Mouse (Mus musculus): ENCODE measurements around the gene Mbd6. TPM values are rescaled to one million over a fixed set of nuclear protein-coding genes. Genes with fewer than 3 reads are reported as not detected.
"Not testable (repeated sequence)": the region's sequence is repeated elsewhere in the genome, so short reads cannot be mapped to it uniquely, and the experiment has no call there.

The Mbd6 gene
- polyA plus RNA-seq, 1 experiment from 2014 or later: 17.9 TPM

DNA sequence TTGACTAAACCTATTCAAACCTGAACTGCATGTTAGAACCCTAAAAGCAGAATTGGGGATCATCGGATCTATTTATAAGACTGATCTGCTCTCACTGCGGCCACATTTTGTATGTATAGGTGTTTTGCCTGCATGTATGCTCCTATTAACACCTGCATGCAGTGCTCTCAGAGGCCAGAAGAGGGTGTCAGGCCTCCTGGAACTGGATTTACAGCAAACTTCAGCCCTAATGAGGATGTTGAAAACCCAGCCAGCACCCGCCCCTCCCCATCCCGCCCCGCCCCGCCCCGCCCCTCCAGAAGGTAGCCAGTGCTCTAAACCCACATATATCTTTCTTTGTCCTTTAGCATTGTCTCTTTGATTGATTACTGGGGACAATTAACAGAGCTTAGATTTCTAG, 35.7 kb upstream of the Mbd6 start:
- Histone ChIP-seq H3K9ac (no peak overlapping the region), H3K4me3 (no peak overlapping the region), H3K27ac (no peak overlapping the region), H3K9me3 (replicated peaks) (no peaks in the 10 kb centered on the region), H3K4me2 (replicated peaks) (no peak overlapping the region), H3K27me3 (peaks cover 75% of the 10 kb centered on the region), H3K4me1 (peaks cover 15% of the 10 kb centered on the region), H3K36me3 (no peaks in the 10 kb centered on the region)
- no peak for ATAC-seq (ENCODE audit: low FRiP score)
- WGBS: 10% methylated on average over 7 of the region's 7 CpGs

DNA sequence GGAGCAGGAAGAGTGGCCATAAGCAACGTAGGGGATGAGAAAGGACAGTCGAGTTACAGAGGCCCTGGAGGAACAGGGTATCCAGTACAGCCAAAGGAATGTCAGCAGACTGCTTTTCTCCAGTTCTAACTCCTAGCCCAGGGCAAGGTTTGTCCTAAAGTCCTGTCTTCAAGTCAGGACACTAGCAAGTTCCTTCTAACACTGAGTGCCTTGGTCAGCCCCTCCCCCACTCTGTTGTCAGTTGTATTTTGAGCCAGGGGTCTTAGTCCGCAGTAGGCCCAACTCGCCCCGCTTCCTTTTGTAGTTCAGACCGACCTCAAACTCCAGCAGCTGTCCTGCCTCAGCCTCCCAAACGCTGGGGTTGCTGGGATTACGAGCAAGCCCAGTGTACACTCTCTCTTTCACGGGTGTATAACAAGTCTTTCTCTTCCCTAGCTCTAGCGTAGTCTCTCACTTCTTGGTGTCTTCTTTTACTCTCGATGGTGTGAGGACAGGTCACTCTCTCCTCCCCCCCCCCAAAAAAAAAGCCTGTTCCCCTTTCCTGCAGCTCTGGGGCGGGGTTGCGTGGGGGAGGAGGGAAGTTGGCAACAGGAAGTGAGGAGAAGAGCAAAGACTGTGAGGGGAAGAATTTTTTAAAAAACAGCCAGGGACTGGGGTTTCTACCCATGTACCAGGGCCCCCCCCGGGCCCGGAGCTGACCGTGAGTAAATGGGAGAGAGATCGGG, 34.5 kb upstream of the Mbd6 start:
- Histone ChIP-seq H3K36me3 (no peaks in the 10 kb centered on the region), H3K9me3 (replicated peaks) (no peaks in the 10 kb centered on the region), H3K4me3 (no peak overlapping the region), H3K4me2 (replicated peaks) (no peak overlapping the region), H3K27ac (no peak overlapping the region), H3K4me1 (peaks cover 15% of the 10 kb centered on the region), H3K27me3 (peaks cover 63% of the 10 kb centered on the region), H3K9ac (no peak overlapping the region)
- ATAC-seq (ENCODE audit: low FRiP score): no peak
- 75% methylated on average over 17 of the region's 17 CpGs for WGBS

DNA sequence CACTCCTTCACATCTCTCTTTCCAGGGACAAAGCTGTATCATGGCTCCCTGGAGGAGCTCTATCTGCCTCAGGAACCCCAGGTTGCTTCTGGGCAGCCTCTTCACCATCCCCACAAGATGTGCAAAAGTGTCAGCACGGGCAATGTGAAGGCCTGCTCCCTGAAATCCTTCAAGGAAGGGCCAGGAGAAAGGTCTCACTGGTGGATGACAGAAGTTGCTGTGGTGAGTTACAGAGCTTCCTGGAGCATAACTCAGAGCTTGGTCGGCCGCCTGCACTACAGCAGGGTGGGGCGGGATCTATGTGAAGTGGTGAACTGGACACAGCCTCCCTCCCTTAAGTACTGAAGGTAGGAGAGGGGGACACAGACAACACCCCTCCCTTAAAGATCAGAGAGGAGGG, 33.9 kb upstream of the Mbd6 start:
- Histone ChIP-seq H3K27me3 (peaks cover 57% of the 10 kb centered on the region), H3K9ac (no peak overlapping the region), H3K4me2 (replicated peaks) (no peak overlapping the region), H3K4me3 (no peak overlapping the region), H3K27ac (no peak overlapping the region), H3K9me3 (replicated peaks) (no peaks in the 10 kb centered on the region), H3K36me3 (no peaks in the 10 kb centered on the region), H3K4me1 (peaks cover 15% of the 10 kb centered on the region)
- 82% methylated on average over 4 of the region's 4 CpGs for WGBS
- ATAC-seq (ENCODE audit: low FRiP score): no peak

DNA sequence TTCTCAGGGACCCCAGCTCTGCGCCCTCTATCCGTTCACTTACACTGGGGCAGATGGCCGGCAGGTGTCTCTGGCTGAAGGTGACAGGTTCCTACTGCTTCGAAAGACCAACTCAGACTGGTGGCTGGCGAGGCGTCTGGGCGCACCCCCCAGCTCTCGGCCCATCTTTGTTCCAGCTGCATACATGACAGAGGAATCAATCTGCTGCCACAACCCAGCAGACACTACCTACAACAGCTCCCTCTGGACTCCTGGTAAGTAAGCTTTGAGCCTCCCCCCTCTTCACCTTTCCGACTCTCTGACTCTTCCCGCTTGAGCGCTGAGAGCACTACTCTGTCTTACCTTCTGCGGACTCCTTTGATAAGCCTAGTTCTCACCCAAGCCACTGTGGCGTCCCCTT, 33.4 kb upstream of the Mbd6 start:
- peaks cover 15% of the 10 kb centered on the region for H3K4me1 ChIP-seq
- no peak overlapping the region for H3K27ac ChIP-seq
- 62% methylated on average over 13 of the region's 13 CpGs for WGBS
- H3K4me2 ChIP-seq (replicated peaks): no peak overlapping the region
- H3K4me3 ChIP-seq: no peak overlapping the region
- H3K27me3 ChIP-seq: peaks cover 52% of the 10 kb centered on the region
- H3K9me3 ChIP-seq (replicated peaks): no peaks in the 10 kb centered on the region
- H3K36me3 ChIP-seq: no peaks in the 10 kb centered on the region
- ATAC-seq (ENCODE audit: low FRiP score): no peak
- no peak overlapping the region for H3K9ac ChIP-seq

DNA sequence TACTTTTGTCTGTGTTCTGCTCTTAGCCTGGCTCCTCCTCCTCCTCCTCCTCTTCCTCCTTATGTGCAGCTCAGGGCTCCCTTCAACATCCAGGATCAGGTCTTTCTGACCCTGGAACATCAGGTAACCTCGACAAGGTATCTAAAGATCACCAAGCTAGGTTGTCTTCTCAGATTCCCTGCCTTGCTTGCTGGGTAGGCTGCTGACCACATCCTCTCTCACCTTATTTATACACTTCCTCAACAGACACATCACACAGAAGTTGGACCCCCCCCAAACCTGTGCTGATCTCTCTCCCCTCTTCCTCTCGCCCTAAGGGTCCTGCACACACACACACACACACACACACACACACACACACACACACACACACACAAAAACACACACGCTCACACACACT, 32.8 kb upstream of the Mbd6 start, which contains the start of gene Arhgap9:
Arhgap9 (plus strand) TSS at position 344 of the 400 bp plus-strand sequence.
- WGBS: 80% methylated on average over 3 of the region's 3 CpGs
- Histone ChIP-seq H3K27me3 (peaks cover 46% of the 10 kb centered on the region), H3K27ac (no peak within 1 kb of the TSS), H3K4me2 (replicated peaks) (no peak within 1 kb of the TSS), H3K9ac (no peak within 1 kb of the TSS), H3K4me3 (no peak within 1 kb of the TSS), H3K36me3 (no peaks in the 10 kb centered on the region), H3K9me3 (replicated peaks) (no peaks in the 10 kb centered on the region), H3K4me1 (peaks cover 10% of the 10 kb centered on the region)
- ATAC-seq (ENCODE audit: low FRiP score): no peak

DNA sequence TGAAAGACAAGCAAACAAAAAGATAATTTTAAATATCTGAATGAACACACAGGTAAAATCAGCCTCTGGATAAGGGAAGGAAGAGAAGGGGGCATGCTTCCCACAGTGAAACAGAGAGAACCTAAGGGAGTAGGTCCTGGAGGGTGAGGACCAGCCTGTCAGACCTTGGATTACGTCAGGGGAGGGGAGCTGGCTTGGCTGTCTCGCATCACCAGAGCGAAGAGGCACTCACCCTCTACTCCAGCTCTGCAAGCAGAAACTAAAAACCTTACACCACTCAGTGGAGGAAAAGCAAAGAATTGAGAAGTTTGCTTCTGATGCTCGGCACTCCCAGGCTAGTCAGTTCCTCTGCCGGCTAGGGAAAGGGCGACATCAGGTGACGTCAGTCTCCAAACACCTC, 31.2 kb upstream of the Mbd6 start:
- Histone ChIP-seq H3K9ac (no peak overlapping the region), H3K9me3 (replicated peaks) (no peaks in the 10 kb centered on the region), H3K4me2 (replicated peaks) (no peak overlapping the region), H3K4me1 (no peaks in the 10 kb centered on the region), H3K4me3 (no peak overlapping the region), H3K36me3 (no peaks in the 10 kb centered on the region), H3K27ac (no peak overlapping the region), H3K27me3 (peaks cover 30% of the 10 kb centered on the region)
- ATAC-seq (ENCODE audit: low FRiP score): no peak
- WGBS: 76% methylated on average over 7 of the region's 7 CpGs

DNA sequence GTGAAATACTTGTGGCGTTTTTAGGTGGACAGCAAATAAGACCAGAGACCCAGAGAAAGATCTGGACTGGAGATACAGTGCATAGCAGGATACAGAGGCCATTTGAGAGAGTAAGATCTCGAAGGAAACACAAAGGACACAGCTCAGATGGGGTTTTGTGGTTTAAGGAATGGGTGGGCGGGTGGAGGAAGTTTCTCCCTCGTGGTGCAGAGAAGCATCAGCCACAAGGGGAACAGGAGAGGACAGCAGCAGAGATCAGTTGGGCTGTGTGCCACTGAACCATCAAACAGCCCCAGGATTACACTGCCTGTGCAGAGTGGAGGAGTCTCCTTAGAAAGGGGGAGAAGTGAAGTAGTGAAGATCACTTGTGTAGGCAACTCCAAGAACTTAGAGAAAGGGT, 29.2 kb upstream of the Mbd6 start:
- no peak overlapping the region for H3K27ac ChIP-seq

DNA sequence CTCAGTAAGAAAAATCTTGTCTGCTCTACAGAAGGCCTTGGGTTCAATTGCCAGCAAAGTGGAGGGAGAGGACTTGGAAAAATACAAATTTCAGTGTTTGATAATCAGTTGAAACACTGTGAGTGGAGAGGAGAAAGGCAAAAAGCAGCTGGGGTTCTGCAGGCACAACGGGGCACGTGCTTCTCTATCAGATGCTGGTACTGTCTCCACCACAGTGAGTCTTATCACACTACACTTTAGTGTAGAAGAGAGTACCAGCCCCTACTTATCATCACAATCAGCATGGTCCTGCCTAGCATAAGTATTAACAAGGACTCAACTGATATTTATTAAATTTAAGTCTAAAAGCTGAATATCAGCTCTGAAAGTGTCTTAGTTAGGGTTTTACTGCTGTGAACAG, 28.5 kb upstream of the Mbd6 start:
- WGBS: 82% methylated on average over 2 of the region's 2 CpGs
- H3K36me3 ChIP-seq: no peaks in the 10 kb centered on the region
- peaks cover 5% of the 10 kb centered on the region; the same call in 1 of the 2 replicates for H3K27me3 ChIP-seq
- H3K9me3 ChIP-seq (replicated peaks): no peaks in the 10 kb centered on the region
- no peak overlapping the region for H3K4me3 ChIP-seq
- no peak overlapping the region for H3K9ac ChIP-seq
- ATAC-seq (ENCODE audit: low FRiP score): no peak
- H3K4me2 ChIP-seq (replicated peaks): no peak overlapping the region
- H3K27ac ChIP-seq: no peak overlapping the region
- H3K4me1 ChIP-seq: no peaks in the 10 kb centered on the region

More for the DNA sequence above, 29.2 kb upstream of the Mbd6 start:
- Histone ChIP-seq H3K4me1 (no peaks in the 10 kb centered on the region), H3K9ac (no peak overlapping the region), H3K9me3 (replicated peaks) (no peaks in the 10 kb centered on the region), H3K4me2 (replicated peaks) (no peak overlapping the region), H3K27me3 (peaks cover 12% of the 10 kb centered on the region), H3K4me3 (no peak overlapping the region), H3K36me3 (no peaks in the 10 kb centered on the region)
- ATAC-seq (ENCODE audit: low FRiP score): no peak
- 47% methylated on average over 4 of the region's 4 CpGs for WGBS

DNA sequence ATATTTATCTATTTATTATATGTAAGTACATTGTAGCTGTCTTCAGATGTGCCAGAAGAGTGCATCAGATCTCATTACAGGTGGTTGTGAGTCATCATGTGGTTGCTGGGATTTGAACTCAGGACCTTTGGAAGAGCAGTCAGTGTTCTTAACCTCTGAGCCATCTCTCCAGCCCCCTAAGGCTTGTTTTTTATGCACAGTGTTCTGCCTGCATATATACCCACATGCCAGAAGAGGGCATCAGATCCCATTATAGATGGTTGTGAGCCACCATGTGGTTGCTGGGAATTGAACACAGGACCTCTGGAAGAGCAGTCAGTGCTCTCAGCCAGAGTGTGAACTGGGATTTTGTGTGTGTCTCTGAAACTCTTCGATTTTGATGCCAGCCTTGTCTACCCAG, 26.1 kb upstream of the Mbd6 start:
- not testable (repeated sequence) for H3K4me3 ChIP-seq; ATAC-seq (ENCODE audit: low FRiP score); H3K9me3 ChIP-seq (replicated peaks); H3K4me2 ChIP-seq (replicated peaks); H3K27me3 ChIP-seq; H3K36me3 ChIP-seq; H3K27ac ChIP-seq; H3K9ac ChIP-seq
- peaks cover 11% of the 10 kb centered on the region for H3K4me1 ChIP-seq
- WGBS: 71% methylated on average over 1 of the region's 1 CpGs

DNA sequence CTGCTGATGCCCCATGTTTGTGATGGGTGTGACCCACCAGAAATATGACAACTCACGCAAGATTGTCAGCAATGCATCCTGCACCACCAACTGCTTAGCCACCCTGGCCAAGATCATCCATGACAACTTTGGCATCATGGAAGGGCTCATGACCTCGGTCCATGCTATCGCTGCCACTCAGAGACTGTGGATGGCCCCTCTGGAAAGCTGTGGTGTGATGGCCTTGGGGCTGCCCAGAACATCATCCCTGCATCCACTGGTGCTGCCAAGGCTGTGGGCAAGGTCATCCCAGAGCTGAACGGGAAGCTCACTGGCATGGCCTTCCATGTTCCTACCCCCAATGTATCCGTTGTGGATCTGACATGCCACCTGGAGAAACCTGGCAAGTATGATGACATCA, 24.7 kb upstream of the Mbd6 start:
- not testable (repeated sequence) for H3K36me3 ChIP-seq; ATAC-seq (ENCODE audit: low FRiP score); H3K27ac ChIP-seq; H3K9ac ChIP-seq; H3K4me2 ChIP-seq (replicated peaks); H3K9me3 ChIP-seq (replicated peaks); H3K4me3 ChIP-seq; H3K27me3 ChIP-seq
- WGBS: 88% methylated on average over 5 of the region's 5 CpGs
- peaks cover 12% of the 10 kb centered on the region for H3K4me1 ChIP-seq

DNA sequence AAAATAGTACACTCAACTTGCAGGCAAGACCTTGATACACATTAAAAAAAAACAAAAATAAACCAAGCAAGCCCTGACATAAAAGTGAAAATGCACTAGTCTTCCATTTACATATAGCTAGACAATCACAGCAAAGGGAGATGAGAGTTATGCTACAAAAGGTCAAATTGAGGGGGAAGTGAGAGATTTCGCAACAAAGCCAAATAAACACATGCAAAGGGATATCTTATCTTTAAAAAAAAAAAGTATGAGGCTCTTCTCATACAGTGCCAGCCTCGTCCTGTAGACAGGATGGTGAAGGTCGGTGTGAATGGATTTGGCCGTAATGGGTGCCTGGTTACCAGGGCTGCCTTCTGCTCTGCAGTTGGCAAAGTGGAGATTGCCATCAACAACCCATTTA, 24.0 kb upstream of the Mbd6 start:
- no peak for ATAC-seq (ENCODE audit: low FRiP score)
- Histone ChIP-seq H3K27ac (no peak overlapping the region), H3K36me3 (peaks cover 16% of the 10 kb centered on the region), H3K9ac (no peak overlapping the region), H3K4me2 (replicated peaks) (no peak overlapping the region), H3K27me3 (no peaks in the 10 kb centered on the region), H3K9me3 (replicated peaks) (no peaks in the 10 kb centered on the region), H3K4me3 (no peak overlapping the region), H3K4me1 (peaks cover 12% of the 10 kb centered on the region)
- WGBS: 82% methylated on average over 4 of the region's 4 CpGs

DNA sequence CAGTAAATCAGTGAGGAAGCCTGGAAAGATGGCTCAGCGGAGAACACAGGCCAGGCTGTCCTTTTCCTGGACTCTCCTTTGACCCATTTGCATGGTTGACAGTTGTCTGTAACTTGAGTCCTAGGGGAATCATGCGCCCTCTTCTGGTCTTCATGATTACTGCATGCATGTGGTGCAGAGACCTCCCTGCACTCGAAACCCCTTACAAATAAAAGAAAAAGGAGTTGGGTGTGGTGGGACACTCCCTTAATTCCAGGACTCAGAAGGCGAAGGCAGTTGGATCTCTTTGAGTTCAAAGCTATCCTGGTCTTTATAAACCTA, 23.5 kb upstream of the Mbd6 start:
- H3K27ac ChIP-seq: peak overlapping the region; percentile 64
- peak overlapping the region; percentile 75 for H3K4me3 ChIP-seq
- 1% methylated on average over 4 of the region's 4 CpGs for WGBS
- ATAC-seq (ENCODE audit: low FRiP score): peak; percentile 53
- H3K27me3 ChIP-seq: no peaks in the 10 kb centered on the region
- H3K36me3 ChIP-seq: peaks cover 21% of the 10 kb centered on the region
- peaks cover 12% of the 10 kb centered on the region for H3K4me1 ChIP-seq
- H3K4me2 ChIP-seq (replicated peaks): peak overlapping the region; percentile 80
- H3K9me3 ChIP-seq (replicated peaks): no peaks in the 10 kb centered on the region
- H3K9ac ChIP-seq: peak overlapping the region; percentile 84; the same call in 1 of the 2 replicates

Data from hindbrain, embryonic 12.5 days (tissue).